Mouse (Mus musculus) neural tube, embryonic 14.5 days (tissue): ENCODE data around the gene Trim67. TPM values are rescaled to one million over a fixed set of nuclear protein-coding genes. Genes with fewer than 3 reads are reported as not detected.

Experiments used
- ATAC-seq: fragments of 200-750 bp; cut with Nextera tagmentation; 2 replicates; pipeline ENCODE4 v1.8.0; 2017; ENCODE audit warnings: low read depth, mild to moderate bottlenecking, moderate TSS enrichment, moderate library complexity
- H3K27ac ChIP-seq: fragments of 300-500 bp; sonication (generic); 2 replicates; pipeline ENCODE4 v1.5.1; 2014; ENCODE audit warnings: low read depth, mild to moderate bottlenecking, control low read depth, low read length, moderate library complexity, mixed read lengths
- H3K27me3 ChIP-seq: fragments of 300-500 bp; sonication (generic); 2 replicates; pipeline ENCODE4 v1.6.1; 2014; ENCODE audit warnings: low read length; ENCODE audit not compliant: control insufficient read depth, insufficient read depth
- H3K36me3 ChIP-seq: fragments of 300-500 bp; sonication (generic); 2 replicates; pipeline ENCODE4 v1.6.1; 2014; ENCODE audit warnings: low read length, mixed read lengths; ENCODE audit not compliant: control insufficient read depth, insufficient read depth
- H3K4me1 ChIP-seq: fragments of 300-500 bp; sonication (generic); 2 replicates; pipeline ENCODE4 v1.6.1; 2014; ENCODE audit warnings: low read length; ENCODE audit not compliant: control insufficient read depth, insufficient read depth
- H3K4me2 ChIP-seq: fragments of 300-500 bp; sonication (generic); 2 replicates; pipeline ENCODE4 v1.6.1; 2014; ENCODE audit warnings: mild to moderate bottlenecking, low read depth, low read length, control low read depth
- H3K4me3 ChIP-seq: fragments of 300-500 bp; sonication (generic); 2 replicates; pipeline ENCODE4 v1.5.1; 2014; ENCODE audit warnings: low read depth, low read length, control low read depth, mixed read lengths
- H3K9ac ChIP-seq: fragments of 300-500 bp; sonication (generic); replicated peaks from 2 replicates; pipeline ENCODE4 v1.6.1; 2014; ENCODE audit warnings: low read depth, mild to moderate bottlenecking, control low read depth, low read length, mixed read lengths
- H3K9me3 ChIP-seq: fragments of 300-500 bp; sonication (generic); 2 replicates; pipeline ENCODE4 v1.6.1; 2016; ENCODE audit warnings: low read length; ENCODE audit not compliant: control insufficient read depth
- WGBS: fragments of 180-500 bp; shearing (Covaris S2); extraction: QIAGEN DNeasy Blood & Tissue Kit; methylation state at CpG from one replicate; pipeline ENCODE4 v1.1.7; 2014; 5-methylcytosine and 5-hydroxymethylcytosine counted together
- polyA plus RNA-seq: library from polyadenylated mRNA; unstranded; fragments of >200 nt; fragmentation: Nextera tagmentation; extraction: Ambion mirVana; gene quantifications from 2 replicates; pipeline ENCODE4 v1.2.1, GENCODE M21; 2014

Gene Trim67
- polyA plus RNA-seq, 1 experiment from 2014 or later, result 42.7 TPM

DNA sequence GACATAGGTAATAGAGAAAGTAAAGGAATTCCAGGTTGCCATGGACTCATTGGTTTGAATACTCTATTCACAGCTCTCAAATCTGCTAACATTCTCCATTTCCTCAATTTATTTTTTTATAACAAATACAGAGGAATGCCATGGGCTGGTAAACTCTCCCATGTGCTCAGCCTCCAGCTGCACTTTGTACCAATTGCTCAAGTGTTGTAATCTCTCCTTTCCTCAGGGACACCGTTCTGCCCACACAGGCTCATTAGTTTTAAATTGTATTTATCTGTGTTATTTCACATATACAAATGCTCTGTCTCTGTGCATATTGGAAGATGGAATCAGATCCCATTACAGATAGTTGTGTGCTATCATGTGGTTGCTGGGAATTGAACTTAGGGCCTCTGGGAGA, 60.6 kb downstream of the Trim67 start:
- Histone ChIP-seq H3K36me3 (no peaks in the 10 kb centered on the region; the same call in 1 of the 2 replicates), H3K9me3 (no peaks in the 10 kb centered on the region), H3K27me3 (no peaks in the 10 kb centered on the region), H3K9ac (no peak overlapping the region), H3K27ac (no peak overlapping the region), H3K4me3 (no peak overlapping the region), H3K4me2 (no peak overlapping the region), H3K4me1 (no peaks in the 10 kb centered on the region)
- ATAC-seq, result no peak
- WGBS, result 97% methylated on average over 1 of the region's 1 CpGs

DNA sequence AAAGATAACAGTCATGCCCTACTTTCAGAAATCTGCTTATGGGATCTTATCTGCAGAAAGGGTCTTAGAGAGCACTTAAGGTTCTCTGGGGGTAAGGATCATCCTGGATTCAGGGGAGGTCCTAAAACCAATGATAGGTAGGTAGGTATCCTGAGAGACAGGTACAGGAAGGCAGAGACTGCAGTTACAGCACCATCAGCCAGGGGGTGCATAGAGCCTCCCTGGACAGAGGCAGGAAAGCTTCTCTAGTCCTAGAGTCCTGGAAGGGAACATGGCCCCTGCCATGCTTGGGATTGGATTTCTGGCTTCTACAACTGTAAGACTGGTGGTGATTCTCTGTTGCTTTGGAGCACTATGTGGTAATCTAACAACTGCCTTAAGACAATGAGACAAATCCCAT, 66.6 kb downstream of the Trim67 start:
- ATAC-seq, result no peak
- H3K36me3 ChIP-seq, result peaks cover 10% of the 10 kb centered on the region; the same call in 1 of the 2 replicates

DNA sequence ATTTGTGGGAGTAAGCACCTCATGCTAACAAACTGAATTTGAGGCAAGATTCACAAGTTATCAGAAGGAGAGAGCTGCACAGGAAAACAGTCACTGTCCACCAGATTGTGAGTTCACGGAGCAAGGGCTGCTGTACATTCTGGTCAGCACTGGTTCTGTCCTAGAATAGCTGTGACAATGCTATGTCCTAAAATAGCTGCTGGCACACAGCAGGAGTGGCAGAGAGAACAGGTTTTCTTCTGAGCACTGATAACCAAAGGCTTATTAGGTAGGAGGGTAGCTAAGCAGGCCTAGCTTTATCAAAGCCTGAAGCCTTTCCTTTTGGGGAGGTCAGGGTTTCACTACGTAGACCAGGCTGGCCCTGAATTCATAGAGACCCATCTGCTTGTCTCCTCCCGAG, 67.3 kb downstream of the Trim67 start:
- Histone ChIP-seq H3K4me2 (no peak overlapping the region), H3K9me3 (no peaks in the 10 kb centered on the region), H3K4me3 (no peak overlapping the region), H3K27me3 (no peaks in the 10 kb centered on the region), H3K36me3 (peaks cover 10% of the 10 kb centered on the region; the same call in 1 of the 2 replicates), H3K9ac (no peak overlapping the region), H3K4me1 (peaks cover 10% of the 10 kb centered on the region), H3K27ac (no peak overlapping the region)
- 98% methylated on average over 3 of the region's 3 CpGs for WGBS
- ATAC-seq, result no peak

More for the DNA sequence above, 66.6 kb downstream of the Trim67 start:
- Histone ChIP-seq H3K4me1 (peaks cover 10% of the 10 kb centered on the region), H3K4me3 (no peak overlapping the region), H3K9me3 (no peaks in the 10 kb centered on the region), H3K4me2 (no peak overlapping the region), H3K9ac (no peak overlapping the region), H3K27me3 (no peaks in the 10 kb centered on the region), H3K27ac (no peak overlapping the region)

DNA sequence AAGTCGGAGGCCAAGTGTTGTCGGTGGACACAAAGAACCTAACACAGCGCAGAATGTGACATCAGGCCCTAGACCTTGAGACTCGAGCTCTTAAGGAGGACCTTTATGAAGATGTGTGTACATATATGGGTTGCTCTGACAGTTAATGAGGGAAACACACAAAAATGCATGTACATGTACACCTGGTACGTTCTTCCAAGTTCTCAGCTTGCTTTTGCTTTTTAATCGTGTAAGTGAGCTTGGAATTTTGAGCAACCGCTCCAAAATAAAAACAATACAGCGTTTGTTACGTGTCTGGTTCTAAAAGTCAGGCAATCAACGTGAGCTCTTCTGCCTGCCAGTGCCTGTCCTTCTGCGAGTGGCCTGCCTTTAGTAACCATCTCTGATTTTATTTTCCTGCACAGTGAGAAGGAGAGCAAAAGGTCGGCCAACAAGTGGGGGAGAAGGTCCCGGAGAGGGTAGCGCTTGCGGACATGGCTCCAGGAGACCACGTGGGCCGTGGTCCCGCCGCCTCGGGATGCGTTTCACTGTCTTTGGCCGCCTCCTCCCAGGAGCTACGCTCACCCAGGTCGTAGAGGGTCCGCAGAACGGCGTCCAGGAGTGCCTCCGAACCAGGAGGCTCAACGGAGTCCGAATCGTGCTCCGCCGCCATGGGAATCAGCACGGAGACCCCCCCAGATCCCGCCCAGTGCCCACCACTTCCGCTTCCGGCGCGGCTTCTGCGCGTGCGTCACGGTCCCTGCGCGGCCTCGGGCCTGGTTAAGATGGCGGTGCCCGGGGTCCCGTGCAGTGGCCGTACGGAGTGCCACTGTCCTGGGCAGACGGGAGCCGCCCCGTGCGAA, 69.7 kb downstream of the Trim67 start, which contains the start of the genes Gnpat and 2810004N23Rik:
Gene Gnpat (plus strand): TSS at position 713 of the 842 bp plus-strand sequence.
Gene 2810004N23Rik (minus strand): TSS at position 800 of the 842 bp plus-strand sequence.
- no peaks in the 10 kb centered on the region for H3K9me3 ChIP-seq
- peak; percentile 98 for ATAC-seq
- H3K36me3 ChIP-seq, result peaks cover 10% of the 10 kb centered on the region; the same call in 1 of the 2 replicates
- H3K27me3 ChIP-seq, result no peaks in the 10 kb centered on the region
- WGBS, result 2% methylated on average over 43 of the region's 55 CpGs
- peak within 1 kb of the TSS; percentile 91 for H3K9ac ChIP-seq
- H3K4me1 ChIP-seq, result peaks cover 10% of the 10 kb centered on the region
- H3K4me2 ChIP-seq, result peak within 1 kb of the TSS; percentile 84
- peak within 1 kb of the TSS; percentile 88 for H3K27ac ChIP-seq
- peak within 1 kb of the TSS; percentile 92 for H3K4me3 ChIP-seq

- Histone ChIP-seq H3K9ac (peak overlapping the region; percentile 91), H3K4me1 (peaks cover 10% of the 10 kb centered on the region), H3K9me3 (no peaks in the 10 kb centered on the region), H3K27ac (peak overlapping the region; percentile 88), H3K4me2 (peak overlapping the region; percentile 75), H3K4me3 (peak overlapping the region; percentile 92), H3K36me3 (peaks cover 10% of the 10 kb centered on the region; the same call in 1 of the 2 replicates), H3K27me3 (no peaks in the 10 kb centered on the region)
- peak; percentile 84 for ATAC-seq
- WGBS, result under 1% methylated on average over 33 of the region's 33 CpGs
These were observed 70.3 kb downstream of the Trim67 start for GRCm38 (mm10) chr8:124863163-124863677.

GRCm38 (mm10) chr8:124863729-124864128, 70.8 kb downstream of the Trim67 start:
- Histone ChIP-seq H3K9me3 (no peaks in the 10 kb centered on the region), H3K4me3 (peak overlapping the region; percentile 92), H3K4me1 (peaks cover 10% of the 10 kb centered on the region), H3K27me3 (no peaks in the 10 kb centered on the region), H3K9ac (peak overlapping the region; percentile 91; the same call in 1 of the 2 replicates), H3K27ac (no peak overlapping the region), H3K4me2 (peak overlapping the region; percentile 75), H3K36me3 (peaks cover 10% of the 10 kb centered on the region; the same call in 1 of the 2 replicates)
- WGBS, result 21% methylated on average over 8 of the region's 8 CpGs
- ATAC-seq, result no peak

DNA sequence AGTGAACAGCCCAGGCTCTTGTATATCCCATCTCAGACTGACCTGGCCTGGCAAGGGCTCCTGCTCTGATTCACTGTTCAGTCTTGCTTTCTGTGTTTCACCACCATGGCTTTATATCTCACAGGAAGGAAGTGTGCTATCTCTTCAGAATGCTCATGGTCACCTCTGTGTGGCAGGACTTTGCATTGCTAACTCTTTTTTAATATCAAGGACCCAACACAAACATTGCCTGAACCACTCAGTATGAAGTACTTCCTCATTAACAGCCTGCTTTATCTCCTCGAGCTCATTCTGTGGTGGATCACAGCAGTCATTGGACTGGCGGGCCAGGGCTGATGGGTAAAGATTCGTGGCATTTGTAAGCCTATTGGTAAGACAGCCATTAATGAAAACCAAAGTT, 73.8 kb downstream of the Trim67 start:
- Histone ChIP-seq H3K4me1 (peaks cover 10% of the 10 kb centered on the region), H3K9me3 (no peaks in the 10 kb centered on the region), H3K27ac (no peak overlapping the region), H3K9ac (no peak overlapping the region), H3K4me3 (no peak overlapping the region), H3K27me3 (no peaks in the 10 kb centered on the region), H3K36me3 (peaks cover 7% of the 10 kb centered on the region; the same call in 1 of the 2 replicates), H3K4me2 (no peak overlapping the region)
- ATAC-seq, result no peak
- 83% methylated on average over 3 of the region's 3 CpGs for WGBS

DNA sequence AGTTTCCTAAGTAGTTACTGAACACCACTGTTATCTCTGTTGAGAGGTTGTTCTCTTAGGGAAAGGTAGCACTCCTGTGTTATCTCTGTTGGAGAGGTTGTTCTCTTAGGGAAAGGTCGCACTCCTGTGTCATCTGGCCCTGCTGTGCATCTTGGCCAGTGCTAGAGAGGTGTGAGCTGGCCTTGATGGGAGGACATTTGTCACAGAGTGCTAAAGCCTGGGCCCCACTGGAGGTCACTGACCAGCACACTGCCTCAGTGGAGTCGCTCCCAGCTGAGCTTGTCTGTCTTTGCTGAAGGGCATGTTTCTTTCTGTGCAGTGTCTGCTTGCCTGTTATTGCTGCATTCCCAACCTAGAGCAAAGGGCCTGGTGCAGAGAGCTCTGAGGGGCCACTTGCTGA, 74.2 kb downstream of the Trim67 start:
- Histone ChIP-seq H3K27ac (no peak overlapping the region), H3K4me2 (no peak overlapping the region), H3K4me3 (no peak overlapping the region), H3K9ac (no peak overlapping the region), H3K4me1 (peaks cover 10% of the 10 kb centered on the region), H3K9me3 (no peaks in the 10 kb centered on the region), H3K27me3 (no peaks in the 10 kb centered on the region), H3K36me3 (peaks cover 7% of the 10 kb centered on the region; the same call in 1 of the 2 replicates)
- no peak for ATAC-seq
- 80% methylated on average over 2 of the region's 2 CpGs for WGBS

DNA sequence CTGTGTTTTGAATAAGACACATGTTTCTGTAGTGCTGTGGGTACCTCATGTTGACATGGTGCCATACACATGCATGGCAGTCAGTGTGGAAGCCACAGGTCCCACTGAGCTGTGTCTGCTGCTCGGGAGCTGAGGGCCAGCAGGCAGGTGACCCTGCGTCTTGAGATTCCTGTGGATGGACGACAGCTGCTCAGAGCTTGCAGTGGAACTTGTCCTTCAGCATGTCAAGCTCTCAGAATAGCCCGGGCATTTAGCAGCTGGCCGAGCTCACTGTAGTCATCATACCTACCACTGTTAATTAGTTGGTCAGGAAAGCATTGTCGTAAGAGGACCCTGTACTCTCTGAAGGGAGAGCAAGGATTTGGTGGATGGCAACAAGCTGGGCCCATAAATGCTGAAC, 76.8 kb downstream of the Trim67 start:
- Histone ChIP-seq H3K36me3 (peaks cover 20% of the 10 kb centered on the region), H3K27ac (no peak overlapping the region), H3K27me3 (no peaks in the 10 kb centered on the region), H3K4me2 (no peak overlapping the region), H3K4me3 (no peak overlapping the region), H3K9ac (no peak overlapping the region), H3K9me3 (no peaks in the 10 kb centered on the region), H3K4me1 (no peaks in the 10 kb centered on the region)
- 73% methylated on average over 6 of the region's 6 CpGs for WGBS
- ATAC-seq, result no peak
